In the genomic region with DNA sequence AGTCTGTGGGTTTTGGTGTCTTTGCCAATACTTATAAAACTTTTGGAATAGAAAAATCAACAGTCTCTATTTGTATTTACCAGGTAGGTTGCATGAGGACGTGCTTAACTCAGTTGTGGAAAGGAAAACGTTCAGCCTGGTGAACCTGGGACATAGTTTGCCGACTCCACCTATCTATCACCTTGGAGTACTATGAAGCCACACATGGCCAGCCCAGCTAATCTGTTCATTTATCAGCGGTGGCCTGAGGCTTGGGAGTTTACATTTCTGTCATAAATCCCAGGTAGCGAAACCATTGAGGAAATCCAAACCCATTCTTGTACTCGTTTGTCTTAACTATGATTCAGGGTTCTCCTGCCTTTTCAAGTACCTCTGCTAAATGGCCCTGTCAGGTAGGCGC, we compare ENCODE assay signal across 8 mouse cellular contexts. TPM values are rescaled to one million over a fixed set of nuclear protein-coding genes. Genes with fewer than 3 reads are reported as not detected.
DNase-seq lines count a peak whose midpoint lies in the region; ATAC-seq and TF ChIP-seq lines count a peak whose summit lies in the region.

Gene Smpdl3a, plus strand, starts transcription at position 318 of the 400 bp plus-strand sequence.

- H3K4me1 ChIP-seq in forebrain, embryonic 10.5 days, result peaks cover 21% of the 10 kb centered on the region
- H3K4me1 ChIP-seq in limb, embryonic 13.5 days, result peaks cover 17% of the 10 kb centered on the region
- H3K4me1 ChIP-seq in olfactory bulb, adult 2 months (ENCODE audit: control insufficient read depth, insufficient read depth, low read length), result peaks cover 9% of the 10 kb centered on the region

- H3K79me3 ChIP-seq in C2C12 (ENCODE audit: low read depth), result no peaks in the 10 kb centered on the region

- H3K27me3 ChIP-seq in C2C12 (ENCODE audit: control insufficient read depth, insufficient read depth, insufficient read length), result no peaks in the 10 kb centered on the region
- H3K27me3 ChIP-seq in forebrain, embryonic 10.5 days (ENCODE audit: poor library complexity, severe bottlenecking), result no peaks in the 10 kb centered on the region
- no peaks in the 10 kb centered on the region for H3K27me3 ChIP-seq in limb, embryonic 13.5 days

- H3K4me3 ChIP-seq in C2C12 (ENCODE audit: insufficient read depth, poor library complexity, severe bottlenecking), result no peak within 1 kb of the TSS
- peak within 1 kb of the TSS; percentile 64 for H3K4me3 ChIP-seq in forebrain, embryonic 10.5 days
- H3K4me3 ChIP-seq in limb, embryonic 13.5 days, result peak within 1 kb of the TSS; percentile 59
- peak within 1 kb of the TSS; percentile 62 for H3K4me3 ChIP-seq in olfactory bulb, adult 2 months (ENCODE audit: insufficient read depth, low read depth, low read length)

- no peak for DNase-seq in adrenal gland, adult 18-20 months (ENCODE audit: low spot score in 2 of 2)
- DNase-seq in adrenal gland, adult (ENCODE audit: inconsistent age in 2 of 2, low spot score in 1 of 2), result no peak
- no peak for DNase-seq in forebrain, embryonic 10.5 days (ENCODE audit: extremely low spot score, low spot score)
- no peak for DNase-seq in heart, postnatal 36 days
- DNase-seq in ovary, adult 18-20 months (ENCODE audit: low spot score), result no peak

- peak within 1 kb of the TSS; percentile 48 for H3ac ChIP-seq in C2C12 (ENCODE audit: control insufficient read depth, insufficient read length, low read depth)

- H3K27ac ChIP-seq in forebrain, embryonic 10.5 days, result peak within 1 kb of the TSS; percentile 87
- H3K27ac ChIP-seq in limb, embryonic 13.5 days, result no peak within 1 kb of the TSS
- H3K27ac ChIP-seq in olfactory bulb, adult 2 months (ENCODE audit: insufficient read depth, low read depth, low read length), result peak within 1 kb of the TSS; percentile 60

- no peak for TF ChIP-seq CTCF in C2C12 (IDR thresholded peaks at IDR 0.05; ENCODE audit: control insufficient read depth, insufficient read depth, insufficient read length)
- no peak for TF ChIP-seq CTCF in olfactory bulb, adult 2 months (IDR thresholded peaks at IDR 0.05; ENCODE audit: insufficient read depth, low read depth, low read length)

- no peak for ATAC-seq in limb, embryonic 13.5 days (ENCODE audit: low FRiP score, low read depth)

- peak within 1 kb of the TSS; percentile 73 for H3K9ac ChIP-seq in limb, embryonic 13.5 days

- no peak for TF ChIP-seq POLR2A in olfactory bulb, adult 2 months (IDR thresholded peaks at IDR 0.05; ENCODE audit: insufficient read depth, low read depth, low read length)

- 81% methylated on average over 7 of the region's 7 CpGs for WGBS in forebrain, embryonic 10.5 days
- WGBS in limb, embryonic 13.5 days, result 75% methylated on average over 7 of the region's 7 CpGs
- 85% methylated on average over 7 of the region's 7 CpGs for WGBS in olfactory bulb, adult 2 months

- no peaks in the 10 kb centered on the region for H3K36me3 ChIP-seq in C2C12 (ENCODE audit: control insufficient read depth, insufficient read depth)
- peaks cover 30% of the 10 kb centered on the region for H3K36me3 ChIP-seq in forebrain, embryonic 10.5 days (replicated peaks)
- H3K36me3 ChIP-seq in limb, embryonic 13.5 days, result no peaks in the 10 kb centered on the region

- peaks cover 13% of the 10 kb centered on the region for H3K9me3 ChIP-seq in forebrain, embryonic 10.5 days
- no peaks in the 10 kb centered on the region for H3K9me3 ChIP-seq in limb, embryonic 13.5 days

- intact Hi-C loops in heart, postnatal 36 days (cut with DNase I), result loop anchor here (5.0 to 10.0 kb wide), 2 partner anchors 262 to 309 kb away; partner anchors contain the start of genes Hsf2 and Serinc1

- peak within 1 kb of the TSS; percentile 96 for H3K4me2 ChIP-seq in limb, embryonic 13.5 days (replicated peaks)

- no peaks in the 10 kb centered on the region for H3K79me2 ChIP-seq in C2C12 (ENCODE audit: control insufficient read depth, insufficient read depth)

TF ChIP-seq in C2C12, 6 proteins besides CTCF, POLR2A, EP300 and RAD21:
- TF ChIP-seq FOSL1 (IDR thresholded peaks at IDR 0.05; ENCODE audit: insufficient read depth, low read length, poor library complexity, severe bottlenecking) (no peak), MYOD1 (IDR thresholded peaks at IDR 0.05; ENCODE audit: control insufficient read depth, insufficient read length, low read depth) (no peak), CEBPB (IDR thresholded peaks at IDR 0.05; ENCODE audit: low read depth) (no peak), MYOG (IDR thresholded peaks at IDR 0.05; ENCODE audit: control insufficient read depth, extremely low read depth, insufficient read length) (no peak), MAX (IDR thresholded peaks at IDR 0.05) (no peak), USF1 (IDR thresholded peaks at IDR 0.05; ENCODE audit: low read depth) (no peak)
TF ChIP-seq in C2C12: peak in this region for 0.

RNA-seq across cellular contexts. Expression of gene Smpdl3a, which starts in this region (rescaled TPM):
- 10 to 100 TPM; 38.1 to 58.5 TPM for total RNA-seq in adrenal gland, adult 18-20 months (2021)
- polyA plus RNA-seq in C2C12 (2012; fragmentation: generic; extraction: Trizol), result 3.8 TPM
- polyA plus RNA-seq in forebrain, embryonic 10.5 days (2016; fragmentation: Nextera tagmentation; extraction: Ambion mirVana), result 5.1 and 5.9 TPM in 2 replicates
- total RNA-seq in heart, postnatal 36 days (2021), result 10 to 100 TPM; 59.1 to 64.4 TPM
- polyA plus RNA-seq in limb, embryonic 13.5 days (2015; fragmentation: Nextera tagmentation; extraction: Ambion mirVana), result 10.7 and 11.6 TPM in 2 replicates
- polyA plus RNA-seq in olfactory bulb, adult 2 months (2012; ENCODE audit: insufficient read depth, insufficient read length, low replicate concordance, missing spikeins), result not detected in 2 replicates
